Mouse (Mus musculus) ES-E14 (cell line): ENCODE measurements around the gene Rad51b.

Experiments
- CHD2 ChIP-seq: IDR thresholded peaks from 2 replicates; pipeline ENCODE4 v1.6.1; 2014; ENCODE audit warnings: mild to moderate bottlenecking, low read depth, low read length, inconsistent platforms
- HCFC1 ChIP-seq: IDR thresholded peaks from 2 replicates; pipeline ENCODE4 v1.6.1; 2012; ENCODE audit warnings: low read length, inconsistent platforms, borderline replicate concordance; ENCODE audit not compliant: insufficient read depth
- MAFK ChIP-seq: IDR thresholded peaks from 2 replicates; pipeline ENCODE4 v1.6.1; 2014; ENCODE audit warnings: mild to moderate bottlenecking, low read depth, low read length, inconsistent platforms; ENCODE audit not compliant: insufficient read depth
- ZC3H11A ChIP-seq: IDR thresholded peaks from 2 replicates; pipeline ENCODE4 v1.6.1; 2012; ENCODE audit warnings: low read depth, mild to moderate bottlenecking, inconsistent platforms, low read length, borderline replicate concordance

DNA sequence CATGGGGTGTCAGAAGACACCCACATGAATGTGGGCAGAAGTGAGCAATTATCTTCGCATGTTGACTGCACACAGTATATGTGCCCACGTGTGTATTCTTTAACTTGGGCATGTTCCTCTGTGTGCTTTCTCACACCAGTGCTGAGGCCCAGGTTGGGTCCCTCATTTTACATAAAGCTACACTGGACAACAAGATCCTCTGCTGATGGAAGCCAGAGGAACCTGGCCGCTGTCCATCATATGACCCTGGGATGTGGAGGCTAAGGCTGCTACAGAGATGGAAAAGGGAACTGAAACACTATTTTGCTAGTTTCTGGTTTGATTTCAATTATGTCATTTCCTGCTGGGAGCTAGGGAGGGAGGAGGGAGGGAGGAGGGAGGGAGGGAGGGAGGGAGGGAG lies 544.2 kb downstream of the Rad51b start:
- no peak for TF ChIP-seq HCFC1
- TF ChIP-seq MAFK: no peak
- TF ChIP-seq ZC3H11A: no peak
- no peak for TF ChIP-seq CHD2
